Mouse (Mus musculus): ENCODE results near the gene Frrs1. TPM values are rescaled to one million over a fixed set of nuclear protein-coding genes. Genes with fewer than 3 reads are reported as not detected.

Frrs1 gene
- polyA plus RNA-seq, 1 experiment = 77.9 TPM

DNA sequence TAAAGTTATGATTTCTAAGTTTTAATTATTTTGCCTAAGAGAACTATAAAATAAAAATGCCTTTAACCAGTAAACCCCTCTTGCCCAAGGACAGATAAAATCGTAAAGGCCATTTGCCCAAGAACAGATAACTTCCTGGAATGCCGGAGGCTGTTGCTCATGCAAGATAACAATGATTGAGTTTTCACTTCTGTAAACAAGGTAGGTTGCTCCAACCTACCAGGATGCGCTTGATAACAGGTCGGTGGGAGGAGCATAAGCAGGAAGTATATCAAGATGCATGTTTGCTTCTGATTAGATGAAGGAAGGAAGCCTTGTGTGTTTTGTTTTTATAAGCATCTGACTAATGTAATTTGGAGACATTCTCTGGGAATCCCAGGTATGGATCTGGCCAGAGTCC is 13.2 kb upstream of the Frrs1 start:
- Histone ChIP-seq H3K4me1 (ENCODE audit: control insufficient read depth, insufficient read depth, low read length) (peaks cover 57% of the 10 kb centered on the region), H3K4me3 (ENCODE audit: insufficient read depth, low read length) (no peak overlapping the region), H3K27ac (ENCODE audit: insufficient read depth, low read depth, low read length) (no peak overlapping the region)
- no peak for TF ChIP-seq POLR2A (IDR thresholded peaks at IDR 0.05; ENCODE audit: borderline replicate concordance, low read depth, low read length)
- TF ChIP-seq CTCF (IDR thresholded peaks at IDR 0.05; ENCODE audit: low read depth, low read length) = no peak

DNA sequence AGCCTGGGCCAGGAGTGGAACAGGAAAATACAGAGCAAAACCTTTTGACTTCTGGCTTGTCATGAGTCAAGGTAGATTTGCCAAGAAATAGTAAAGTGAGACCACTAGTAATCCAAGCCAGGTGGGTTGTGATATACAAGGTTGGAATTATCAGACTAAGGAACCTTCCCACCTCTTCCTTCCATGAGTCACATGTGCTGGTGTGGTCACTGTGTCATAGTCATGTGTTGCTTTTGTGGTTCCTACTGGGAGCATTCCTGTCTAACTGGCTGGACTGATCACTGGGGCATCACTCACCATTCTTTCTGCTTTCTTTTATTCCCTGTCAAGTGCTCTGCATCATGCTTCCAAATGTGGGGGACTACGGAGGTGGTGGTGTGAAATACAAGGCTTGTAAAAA is 11.2 kb upstream of the Frrs1 start:
- TF ChIP-seq CTCF (IDR thresholded peaks at IDR 0.05; ENCODE audit: low read depth, low read length) (no peak), POLR2A (IDR thresholded peaks at IDR 0.05; ENCODE audit: borderline replicate concordance, low read depth, low read length) (no peak)
- peaks cover 54% of the 10 kb centered on the region for H3K4me1 ChIP-seq (ENCODE audit: control insufficient read depth, insufficient read depth, low read length)
- H3K27ac ChIP-seq (ENCODE audit: insufficient read depth, low read depth, low read length) = peak overlapping the region; percentile 23; the same call in 1 of the 2 replicates
- H3K4me3 ChIP-seq (ENCODE audit: insufficient read depth, low read length) = no peak overlapping the region

DNA sequence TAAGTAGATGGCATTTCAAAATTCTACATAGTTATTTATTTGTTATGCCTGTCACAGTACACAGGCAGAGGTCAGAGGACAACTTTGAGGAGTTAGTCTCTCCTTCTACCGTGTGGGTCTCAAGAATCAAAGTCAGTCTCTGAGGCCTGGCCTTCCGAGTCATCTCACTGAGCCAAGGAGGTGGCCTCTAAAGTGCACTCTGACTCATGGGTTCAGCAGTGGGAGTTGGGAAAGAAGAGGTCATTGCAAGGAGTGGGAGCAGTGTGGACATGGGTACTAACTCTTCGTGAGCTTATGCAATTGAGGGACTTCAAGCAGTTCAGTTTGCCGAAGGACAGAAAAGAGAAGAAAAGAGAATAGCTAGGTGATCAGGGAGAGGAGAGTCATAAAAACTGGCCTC is 10.3 kb upstream of the Frrs1 start:
- Histone ChIP-seq H3K4me1 (ENCODE audit: control insufficient read depth, insufficient read depth, low read length) (peaks cover 53% of the 10 kb centered on the region), H3K27ac (ENCODE audit: insufficient read depth, low read depth, low read length) (peak overlapping the region; percentile 44), H3K4me3 (ENCODE audit: insufficient read depth, low read length) (no peak overlapping the region)
- no peak for TF ChIP-seq CTCF (IDR thresholded peaks at IDR 0.05; ENCODE audit: low read depth, low read length)
- TF ChIP-seq POLR2A (IDR thresholded peaks at IDR 0.05; ENCODE audit: borderline replicate concordance, low read depth, low read length) = no peak

DNA sequence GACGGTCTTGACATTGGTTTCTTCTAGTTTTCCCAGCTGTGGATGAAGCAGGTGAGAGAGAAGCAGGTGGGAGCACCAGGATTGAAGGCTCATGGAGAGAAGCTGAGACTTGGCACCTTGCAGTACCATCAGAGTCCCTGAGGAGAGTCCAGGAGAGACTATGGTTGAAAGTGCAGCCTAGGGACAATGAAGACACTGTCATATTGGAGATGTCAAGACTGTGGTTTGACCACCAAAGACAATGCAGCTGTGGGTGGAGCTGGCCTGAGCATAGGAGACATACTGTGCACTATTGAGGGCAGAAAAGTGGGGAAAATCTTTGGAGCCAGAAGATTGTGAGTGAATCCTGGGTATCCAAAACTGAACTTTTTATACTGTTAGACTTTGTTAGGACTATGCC is 8.9 kb upstream of the Frrs1 start:
- peaks cover 47% of the 10 kb centered on the region for H3K4me1 ChIP-seq (ENCODE audit: control insufficient read depth, insufficient read depth, low read length)
- no peak overlapping the region for H3K27ac ChIP-seq (ENCODE audit: insufficient read depth, low read depth, low read length)
- TF ChIP-seq CTCF (IDR thresholded peaks at IDR 0.05; ENCODE audit: low read depth, low read length) = no peak
- no peak for TF ChIP-seq POLR2A (IDR thresholded peaks at IDR 0.05; ENCODE audit: borderline replicate concordance, low read depth, low read length)
- H3K4me3 ChIP-seq (ENCODE audit: insufficient read depth, low read length) = no peak overlapping the region

DNA sequence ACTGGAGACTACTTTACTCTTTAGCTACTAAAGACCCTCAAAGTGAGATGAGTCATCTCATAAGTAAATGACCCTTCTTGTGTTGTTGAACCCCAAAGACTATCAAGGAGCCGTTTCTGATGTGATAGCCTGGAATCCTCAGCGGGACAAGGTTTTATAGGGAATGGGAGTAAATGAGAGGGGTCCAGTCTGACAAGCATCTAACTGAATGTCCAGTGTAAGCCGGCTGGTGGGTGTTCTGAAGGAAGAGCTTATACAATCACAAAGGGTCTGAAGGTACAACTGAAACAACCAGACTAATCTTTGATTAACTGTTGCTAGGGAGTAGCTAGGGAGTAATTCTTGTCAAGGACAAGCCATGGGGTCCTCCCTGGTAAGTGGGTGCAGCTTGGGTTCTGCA is 6.8 kb upstream of the Frrs1 start:
- TF ChIP-seq POLR2A (IDR thresholded peaks at IDR 0.05; ENCODE audit: borderline replicate concordance, low read depth, low read length) (no peak), CTCF (IDR thresholded peaks at IDR 0.05; ENCODE audit: low read depth, low read length) (no peak)

DNA sequence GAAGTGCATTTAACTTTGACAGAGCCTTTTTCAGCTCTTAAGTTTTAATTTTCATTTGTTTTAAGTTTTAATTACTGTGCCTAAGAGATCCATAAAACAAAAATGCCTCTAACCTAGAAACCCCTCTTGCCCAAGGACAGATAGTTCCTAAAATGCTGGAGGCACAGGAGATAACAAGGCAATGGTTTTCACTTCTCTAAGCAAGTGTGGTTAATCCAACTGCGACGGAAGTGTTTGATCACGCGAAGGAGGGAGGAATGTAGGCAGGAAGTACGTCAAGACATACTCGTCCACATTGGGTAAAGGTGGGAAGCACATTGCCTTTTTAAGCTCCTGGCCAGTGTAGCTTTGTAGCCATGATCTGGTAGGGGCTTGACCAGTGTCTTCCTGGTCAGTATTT is 1.7 kb upstream of the Frrs1 start:
- peaks cover 43% of the 10 kb centered on the region for H3K4me1 ChIP-seq (ENCODE audit: control insufficient read depth, insufficient read depth, low read length)
- TF ChIP-seq CTCF (IDR thresholded peaks at IDR 0.05; ENCODE audit: low read depth, low read length) = no peak
- no peak for TF ChIP-seq POLR2A (IDR thresholded peaks at IDR 0.05; ENCODE audit: borderline replicate concordance, low read depth, low read length)
- no peak overlapping the region for H3K4me3 ChIP-seq (ENCODE audit: insufficient read depth, low read length)
- H3K27ac ChIP-seq (ENCODE audit: insufficient read depth, low read depth, low read length) = peak overlapping the region; percentile 79

More for the DNA sequence above, 6.8 kb upstream of the Frrs1 start:
- Histone ChIP-seq H3K4me3 (ENCODE audit: insufficient read depth, low read length) (no peak overlapping the region), H3K4me1 (ENCODE audit: control insufficient read depth, insufficient read depth, low read length) (peaks cover 36% of the 10 kb centered on the region), H3K27ac (ENCODE audit: insufficient read depth, low read depth, low read length) (no peak overlapping the region)

DNA sequence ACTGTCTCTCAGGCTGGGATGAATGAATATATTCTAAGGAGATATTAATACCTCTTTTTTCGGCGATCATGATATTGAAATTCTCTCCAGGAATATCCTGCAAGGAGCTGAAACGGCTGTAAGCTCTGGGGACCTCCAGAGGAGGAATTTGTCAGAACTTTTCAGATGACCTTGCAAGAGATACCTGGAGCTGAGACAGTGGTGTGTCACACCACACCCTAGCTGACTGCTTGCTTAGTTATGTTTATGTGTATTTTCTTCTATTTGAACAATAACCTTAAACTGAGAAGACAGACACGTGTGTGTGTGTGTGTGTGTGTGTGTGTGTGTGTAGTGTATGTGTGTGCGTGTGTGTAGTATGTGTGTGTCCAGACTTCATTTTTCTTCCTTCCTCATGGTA is 488 bp downstream of the Frrs1 start:
- H3K4me3 ChIP-seq (ENCODE audit: insufficient read depth, low read length) = no peak overlapping the region

DNA sequence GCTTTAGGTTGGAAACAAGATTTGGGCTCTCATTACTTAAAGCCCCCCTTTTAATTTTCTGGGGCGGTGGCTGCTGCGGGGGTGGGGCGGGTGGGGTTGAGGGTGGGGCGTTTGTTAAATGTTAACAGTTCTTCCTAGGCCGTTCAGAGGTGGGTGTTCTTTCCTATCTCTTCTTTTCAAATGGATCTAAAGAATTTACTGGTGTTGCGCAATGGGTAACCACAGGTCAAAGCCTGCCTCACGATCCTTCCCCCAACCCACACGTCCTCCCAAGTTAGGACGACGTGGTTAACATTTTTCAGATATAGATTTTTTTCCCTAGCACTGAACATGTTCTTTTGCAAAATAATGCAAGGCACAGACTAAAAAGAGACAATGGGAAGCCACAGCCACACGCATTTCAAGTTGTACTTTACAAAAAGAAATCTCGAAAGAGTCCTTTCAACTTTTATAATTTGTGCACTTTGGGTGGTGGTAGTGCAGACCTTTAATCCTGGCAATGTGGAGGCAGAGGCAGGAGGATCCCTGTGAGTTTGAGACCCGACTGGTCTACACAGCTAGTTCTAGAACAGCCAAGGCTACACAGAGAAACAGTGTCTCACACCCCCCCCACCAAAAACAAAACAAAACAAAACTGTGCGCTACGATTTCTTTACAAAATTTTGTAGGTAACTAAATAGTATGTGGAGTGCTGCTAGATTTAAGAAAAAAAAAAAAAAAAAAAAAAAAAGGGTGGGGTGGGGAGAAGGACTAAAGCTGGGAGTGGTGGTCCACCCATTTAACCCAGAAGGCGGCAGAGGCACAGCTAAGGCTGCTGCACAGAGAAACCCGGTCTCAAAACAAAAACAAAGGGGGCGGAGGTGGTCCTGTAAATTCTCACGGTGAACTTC is 1.3 kb downstream of the Frrs1 start:
- H3K4me3 ChIP-seq (ENCODE audit: insufficient read depth, low read length) = peak overlapping the region; percentile 93
- peaks cover 44% of the 10 kb centered on the region for H3K4me1 ChIP-seq (ENCODE audit: control insufficient read depth, insufficient read depth, low read length)
- H3K27ac ChIP-seq (ENCODE audit: insufficient read depth, low read depth, low read length) = peak overlapping the region; percentile 99
- TF ChIP-seq CTCF (IDR thresholded peaks at IDR 0.05; ENCODE audit: low read depth, low read length) = no peak
- TF ChIP-seq POLR2A (IDR thresholded peaks at IDR 0.05; ENCODE audit: borderline replicate concordance, low read depth, low read length) = no peak

More for the DNA sequence above, 488 bp downstream of the Frrs1 start:
- Histone ChIP-seq H3K27ac (ENCODE audit: insufficient read depth, low read depth, low read length) (peak overlapping the region; percentile 9), H3K4me1 (ENCODE audit: control insufficient read depth, insufficient read depth, low read length) (peaks cover 46% of the 10 kb centered on the region)
- TF ChIP-seq CTCF (IDR thresholded peaks at IDR 0.05; ENCODE audit: low read depth, low read length) (no peak), POLR2A (IDR thresholded peaks at IDR 0.05; ENCODE audit: borderline replicate concordance, low read depth, low read length) (no peak)

DNA sequence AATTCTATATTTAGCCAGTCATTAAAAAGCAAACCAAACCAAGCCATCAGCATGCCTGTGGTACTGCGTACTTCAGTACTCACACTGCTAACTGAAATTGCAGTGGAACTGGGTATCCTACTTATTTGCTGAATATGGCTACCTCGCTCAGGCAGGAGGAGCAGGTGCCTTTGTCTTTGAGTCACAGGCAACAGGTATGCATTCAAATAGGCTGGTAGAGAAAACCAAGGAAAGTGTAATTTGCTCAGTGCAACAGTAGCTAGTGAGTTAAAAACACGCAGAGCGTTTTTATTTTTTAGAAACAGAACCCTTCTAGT is 1.9 kb downstream of the Frrs1 start:
- peak overlapping the region; percentile 99 for H3K27ac ChIP-seq (ENCODE audit: insufficient read depth, low read depth, low read length)
- H3K4me3 ChIP-seq (ENCODE audit: insufficient read depth, low read length) = peak overlapping the region; percentile 93
- H3K4me1 ChIP-seq (ENCODE audit: control insufficient read depth, insufficient read depth, low read length) = peaks cover 46% of the 10 kb centered on the region
- TF ChIP-seq POLR2A (IDR thresholded peaks at IDR 0.05; ENCODE audit: borderline replicate concordance, low read depth, low read length) (no peak), CTCF (IDR thresholded peaks at IDR 0.05; ENCODE audit: low read depth, low read length) (no peak)

DNA sequence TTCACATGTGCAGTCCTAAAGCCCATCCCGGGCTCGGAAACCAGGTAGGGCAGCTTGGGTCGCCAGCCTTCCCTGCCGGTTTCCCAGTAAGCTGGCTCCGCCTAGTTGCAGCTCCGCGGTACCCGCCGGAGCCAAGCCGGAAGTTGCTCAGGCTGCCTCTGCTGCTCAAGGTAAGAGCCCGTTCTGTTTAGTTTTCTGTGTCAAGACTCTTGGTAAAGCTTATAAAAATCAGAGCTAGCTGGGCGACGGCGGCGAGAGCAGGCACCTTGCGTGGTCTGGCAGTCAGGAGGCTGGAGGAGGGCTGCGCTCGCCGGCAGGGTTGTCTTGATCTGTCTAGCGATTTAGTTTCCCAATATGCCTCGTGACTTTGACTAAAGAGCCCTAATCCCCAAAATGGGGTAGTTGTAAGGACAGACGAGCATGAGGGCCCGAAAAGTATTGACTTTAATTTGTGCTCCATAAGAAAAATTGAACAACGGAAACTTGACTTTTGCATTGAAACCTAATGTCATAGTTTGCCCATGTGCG is 2.3 kb downstream of the Frrs1 start:
- Histone ChIP-seq H3K27ac (ENCODE audit: insufficient read depth, low read depth, low read length) (peak overlapping the region; percentile 99), H3K4me1 (ENCODE audit: control insufficient read depth, insufficient read depth, low read length) (peaks cover 47% of the 10 kb centered on the region), H3K4me3 (ENCODE audit: insufficient read depth, low read length) (peak overlapping the region; percentile 93)
- TF ChIP-seq POLR2A (IDR thresholded peaks at IDR 0.05; ENCODE audit: borderline replicate concordance, low read depth, low read length) (no peak), CTCF (IDR thresholded peaks at IDR 0.05; ENCODE audit: low read depth, low read length) (no peak)
